16 mouse cellular contexts compared by ENCODE assay signal in the genomic region with DNA sequence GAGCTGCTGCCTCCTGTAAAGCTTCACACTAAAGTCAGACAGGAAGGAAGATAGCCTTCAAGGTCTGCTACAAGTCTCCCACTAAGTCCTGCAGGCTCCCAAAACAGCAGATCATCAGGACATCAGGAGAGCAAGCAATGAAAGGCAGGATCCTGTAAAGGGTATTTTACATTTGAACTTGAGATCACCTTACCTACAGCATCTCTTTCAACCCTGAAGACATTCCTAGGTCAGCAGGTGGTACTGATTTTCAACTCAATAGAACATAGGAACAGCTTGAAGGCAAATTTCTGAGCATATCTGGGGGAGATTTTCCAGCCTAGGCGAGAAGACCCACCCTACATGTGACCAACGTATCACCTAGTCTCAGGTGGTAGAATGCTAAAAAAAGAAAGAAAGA.
"Had no signal": no experiment of that assay in that cellular context is flagged by ENCODE, and none has a peak within 500 bp of the region (broad histone marks: within the 10 kb centered on the region; RNA-seq: fewer than 3 reads in every experiment).

No protein-coding gene starts in this region.

- H3K4me1 ChIP-seq: stomach, embryonic 15.5 days had no signal

- H3K27me3 ChIP-seq: neural tube, embryonic 15.5 days; stomach, embryonic 15.5 days had no signal

- H3K9me3 ChIP-seq: neural tube, embryonic 12.5 days; neural tube, embryonic 13.5 days; neural tube, embryonic 15.5 days; stomach, embryonic 15.5 days had no signal

- H3K36me3 ChIP-seq: neural tube, embryonic 12.5 days; neural tube, embryonic 13.5 days; neural tube, embryonic 15.5 days; stomach, embryonic 15.5 days had no signal

- H3K4me3 ChIP-seq: neural tube, embryonic 12.5 days; neural tube, embryonic 13.5 days; neural tube, embryonic 15.5 days; stomach, embryonic 15.5 days had no signal

- H3K27ac ChIP-seq: neural tube, embryonic 12.5 days; neural tube, embryonic 13.5 days; neural tube, embryonic 15.5 days; stomach, embryonic 15.5 days; stomach, postnatal 0 days had no signal

- H3K4me2 ChIP-seq: neural tube, embryonic 12.5 days; neural tube, embryonic 13.5 days; neural tube, embryonic 15.5 days; stomach, embryonic 15.5 days had no signal

- H3K9ac ChIP-seq: neural tube, embryonic 12.5 days; neural tube, embryonic 13.5 days; neural tube, embryonic 15.5 days; stomach, embryonic 15.5 days had no signal

- DNase-seq: right cerebral cortex, adult 18-20 months; right cerebral cortex, postnatal 14 days; right cerebral cortex, postnatal 25 days; right cerebral cortex, postnatal 4 days; spleen, adult 18-20 months; thymus, adult 18-20 months; thymus, adult 2 months; thymus, postnatal 14 days; thymus, postnatal 25 days; thymus, postnatal 36 days; thymus, postnatal 4 days had no signal
